Mouse (Mus musculus): ENCODE measurements at regions not wholly inside any gene's neighbourhood (a gene's known extent, or its start where the extent isn't known, plus 50 kb on each side); places are given as distances from the start of the nearest gene placed in this dataset.

DNA sequence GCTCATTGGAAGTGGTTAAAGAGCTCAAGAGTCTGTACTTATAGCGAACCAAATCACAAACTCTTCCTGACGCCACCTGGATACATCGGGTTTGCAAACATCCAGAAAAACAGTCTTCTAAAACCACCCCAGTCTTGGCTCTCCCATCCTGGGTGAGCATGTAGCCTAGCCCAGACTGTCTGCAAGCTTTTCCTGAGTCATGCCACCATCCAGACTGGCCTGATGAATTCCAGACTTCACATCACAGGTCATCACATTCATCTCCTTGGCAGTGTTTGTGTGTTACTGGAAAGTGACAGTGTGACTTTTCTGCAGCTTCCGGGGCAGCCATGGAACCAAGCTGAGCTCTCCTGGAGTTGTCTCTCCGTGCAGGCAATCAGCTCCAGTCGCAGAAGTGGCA lies 90.9 kb upstream of the Map1b start:
- TF ChIP-seq GATA1 (IDR thresholded peaks at IDR 0.05; ENCODE audit: low read length) = no peak
- no peak for TF ChIP-seq TAL1 (IDR thresholded peaks at IDR 0.05; ENCODE audit: low read length)
